Mouse (Mus musculus): Measurements from ENCODE around the gene Gemin5.

- TF ChIP-seq HCFC1 (IDR thresholded peaks at IDR 0.05; ENCODE audit: borderline replicate concordance, insufficient read depth, low read length): no peak
- no peak for TF ChIP-seq ZC3H11A (IDR thresholded peaks at IDR 0.05; ENCODE audit: borderline replicate concordance, low read depth, low read length)
- no peak for TF ChIP-seq ZNF384 (IDR thresholded peaks at IDR 0.05; ENCODE audit: low read depth, low read length)
- no peak for TF ChIP-seq CHD2 (IDR thresholded peaks at IDR 0.05; ENCODE audit: low read depth, low read length)
- TF ChIP-seq MAFK (IDR thresholded peaks at IDR 0.05; ENCODE audit: insufficient read depth, low read depth, low read length): no peak
Measured at GRCm38 (mm10) chr11:58180756-58181155, 12.4 kb upstream of the Gemin5 start.
